Mouse (Mus musculus): ENCODE results near the gene Zfp663.

DNA sequence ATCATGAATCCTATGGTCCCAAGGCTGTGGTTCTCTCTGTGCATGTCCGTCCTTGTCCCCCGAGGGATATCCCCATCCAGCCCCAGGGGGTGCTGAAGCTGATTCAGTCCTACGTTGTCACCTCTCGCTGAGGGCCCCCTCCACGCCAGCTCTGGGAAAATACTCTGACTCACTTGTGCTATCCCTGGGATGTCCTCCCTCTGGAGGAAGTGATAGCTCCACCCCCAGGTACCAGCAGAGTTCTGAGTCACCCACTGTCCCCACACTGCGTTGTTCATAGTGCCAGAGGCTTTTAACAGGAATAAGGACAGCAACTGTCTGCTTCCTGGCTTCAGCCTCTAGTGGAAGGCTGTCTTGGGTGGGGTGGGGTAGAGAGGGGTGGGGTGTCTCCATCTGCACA lies 36.8 kb upstream of the Zfp663 start:
- no peak for TF ChIP-seq CTCF (IDR thresholded peaks at IDR 0.05; ENCODE audit: low read depth)
- TF ChIP-seq EP300 (optimal IDR thresholded peaks at IDR 0.05), result no peak
